Mouse (Mus musculus) midbrain, embryonic 14.5 days (tissue): ENCODE measurements around the gene Lmbr1. TPM values are rescaled to one million over a fixed set of nuclear protein-coding genes. Genes with fewer than 3 reads are reported as not detected.
A peak's percentile ranks its signal among the peaks of the same experiment; 100 is the strongest.

Source experiments
- ATAC-seq: fragments of 200-750 bp; cut with Nextera tagmentation; 2 replicates; pipeline ENCODE4 v1.8.0; 2017; ENCODE audit warnings: moderate number of reproducible peaks, moderate library complexity; ENCODE audit not compliant: low FRiP score, low TSS enrichment
- DNase-seq: peaks from one replicate; pipeline ENCODE4 v3.0.0-alpha.2; 2015
- H3K27ac ChIP-seq: fragments of 300-500 bp; sonication (generic); replicated peaks from 2 replicates; pipeline ENCODE4 v1.5.1; 2014; ENCODE audit warnings: mild to moderate bottlenecking, low read depth, low read length, moderate library complexity
- H3K27me3 ChIP-seq: fragments of 300-500 bp; sonication (generic); 2 replicates; pipeline ENCODE4 v1.6.1; 2014; ENCODE audit warnings: low read length, control low read depth, mixed read lengths; ENCODE audit not compliant: control insufficient read depth, insufficient read depth
- H3K36me3 ChIP-seq: fragments of 300-500 bp; sonication (generic); 2 replicates; pipeline ENCODE4 v1.6.1; 2014; ENCODE audit warnings: low read length, control low read depth; ENCODE audit not compliant: control insufficient read depth, insufficient read depth
- H3K4me1 ChIP-seq: fragments of 300-500 bp; sonication (generic); 2 replicates; pipeline ENCODE4 v1.6.1; 2014; ENCODE audit warnings: mild to moderate bottlenecking, antibody characterized with exemption, low read length, control low read depth; ENCODE audit not compliant: control insufficient read depth, insufficient read depth
- H3K4me2 ChIP-seq: fragments of 300-500 bp; sonication (generic); 2 replicates; pipeline ENCODE4 v1.6.1; 2014; ENCODE audit warnings: mild to moderate bottlenecking, low read length, moderate library complexity
- H3K4me3 ChIP-seq: fragments of 300-500 bp; sonication (generic); replicated peaks from 2 replicates; pipeline ENCODE4 v1.5.1; 2014; ENCODE audit warnings: low read depth, low read length
- H3K9ac ChIP-seq: fragments of 300-500 bp; sonication (generic); replicated peaks from 2 replicates; pipeline ENCODE4 v1.6.1; 2014; ENCODE audit warnings: mild to moderate bottlenecking, low read length, moderate library complexity
- H3K9me3 ChIP-seq: fragments of 300-500 bp; sonication (generic); 2 replicates; pipeline ENCODE4 v1.6.1; 2016; ENCODE audit warnings: low read length, control low read depth, mixed read lengths; ENCODE audit not compliant: control insufficient read depth
- WGBS: fragments of 180-500 bp; shearing (Covaris S2); extraction: QIAGEN DNeasy Blood & Tissue Kit; methylation state at CpG from one replicate; pipeline ENCODE4 v1.1.7; 2014; 5-methylcytosine and 5-hydroxymethylcytosine counted together
- microRNA-seq: library from miRNA; unstranded; fragments of <30 nt; microRNA quantifications from one replicate; pipeline ENCODE4, GENCODE M21; 2016
- polyA plus RNA-seq: library from polyadenylated mRNA; unstranded; fragments of >200 nt; fragmentation: Nextera tagmentation; extraction: Ambion mirVana; gene quantifications from 2 replicates; pipeline ENCODE4 v1.2.1, GENCODE M21; 2014

Lmbr1 gene
- polyA plus RNA-seq, 1 experiment from 2014 or later, result 42.4 TPM

- Histone ChIP-seq H3K27me3 (no peaks in the 10 kb centered on the region), H3K4me1 (peaks cover 6% of the 10 kb centered on the region; the same call in 1 of the 2 replicates), H3K9ac (peak overlapping the region; percentile 69), H3K4me2 (peak overlapping the region; percentile 71), H3K27ac (peak overlapping the region; percentile 92), H3K36me3 (no peaks in the 10 kb centered on the region), H3K9me3 (no peaks in the 10 kb centered on the region), H3K4me3 (peak overlapping the region; percentile 56)
- DNase-seq (no peak), ATAC-seq (peak; percentile 41; the same call in 1 of the 2 replicates)
- 10% methylated on average over 12 of the region's 12 CpGs for WGBS
Observed at GRCm38 (mm10) chr5:29196264-29196658, 181.9 kb downstream of the Lmbr1 start.

- DNase-seq, result peak; percentile 98
- Histone ChIP-seq H3K27me3 (no peaks in the 10 kb centered on the region), H3K4me3 (peak within 1 kb of the TSS; percentile 56), H3K9ac (peak within 1 kb of the TSS; percentile 69), H3K4me2 (peak within 1 kb of the TSS; percentile 71), H3K27ac (peak within 1 kb of the TSS; percentile 92), H3K4me1 (peaks cover 6% of the 10 kb centered on the region; the same call in 1 of the 2 replicates), H3K9me3 (no peaks in the 10 kb centered on the region), H3K36me3 (no peaks in the 10 kb centered on the region)
- ATAC-seq, result peak; percentile 97
- WGBS, result under 1% methylated on average over 69 of the region's 70 CpGs
Observed at GRCm38 (mm10) chr5:29195570-29196263, 182.5 kb downstream of the Lmbr1 start, which contains the start of gene Rnf32. Rnf32 (plus strand) TSS chr5:29195992.

GRCm38 (mm10) chr5:29195231-29195569 lies 183.0 kb downstream of the Lmbr1 start:
- Histone ChIP-seq H3K27me3 (no peaks in the 10 kb centered on the region), H3K4me1 (peaks cover 6% of the 10 kb centered on the region; the same call in 1 of the 2 replicates), H3K36me3 (no peaks in the 10 kb centered on the region), H3K9me3 (no peaks in the 10 kb centered on the region), H3K9ac (peak overlapping the region; percentile 69), H3K4me3 (peak overlapping the region; percentile 56), H3K27ac (peak overlapping the region; percentile 92), H3K4me2 (peak overlapping the region; percentile 71)
- ATAC-seq, result no peak
- no peak for DNase-seq
- WGBS, result 2% methylated on average over 9 of the region's 9 CpGs

- Histone ChIP-seq H3K9me3 (no peaks in the 10 kb centered on the region), H3K27me3 (no peaks in the 10 kb centered on the region), H3K4me2 (no peak overlapping the region), H3K36me3 (no peaks in the 10 kb centered on the region), H3K9ac (no peak overlapping the region), H3K4me3 (no peak overlapping the region), H3K4me1 (no peaks in the 10 kb centered on the region), H3K27ac (no peak overlapping the region)
- ATAC-seq (no peak), DNase-seq (no peak)
- 85% methylated on average over 5 of the region's 5 CpGs for WGBS
Observed at GRCm38 (mm10) chr5:29186798-29187197, 191.4 kb downstream of the Lmbr1 start.

Small RNA genes within 50 kb of the gene (microRNA-seq; reads per million reads assigned to microRNA genes)
- not detected for gene Gm23801

Other genes with a start within 250 kb of the Lmbr1 start
- gene Rnf32, start 182.4 kb downstream of the Lmbr1 start, polyA plus RNA-seq, result 19.4 and 21.5 TPM in 2 replicates
- gene Nom1, start 56.3 kb upstream of the Lmbr1 start, polyA plus RNA-seq, result 8.8 and 14.8 TPM in 2 replicates
- not detected in 2 replicates for gene Mnx1, start 100.1 kb upstream of the Lmbr1 start, polyA plus RNA-seq
- gene Ube3c, start 190.9 kb upstream of the Lmbr1 start, polyA plus RNA-seq, result 41.2 and 51.6 TPM in 2 replicates